Mouse (Mus musculus) heart, embryonic 12.5 days (tissue): Measurements from ENCODE around the gene Igfbp7. TPM values are rescaled to one million over a fixed set of nuclear protein-coding genes. Genes with fewer than 3 reads are reported as not detected.
A peak's percentile ranks its signal among the peaks of the same experiment; 100 is the strongest.

Experiments
- ATAC-seq: fragments of 200-750 bp; cut with Nextera tagmentation; 2 replicates; pipeline ENCODE4 v1.8.0; 2017; ENCODE audit warnings: moderate TSS enrichment, moderate library complexity; ENCODE audit not compliant: insufficient number of reproducible peaks, low FRiP score
- H3K27ac ChIP-seq: fragments of 300-500 bp; sonication (generic); 2 replicates; pipeline ENCODE4 v1.5.1; 2016; ENCODE audit warnings: mild to moderate bottlenecking, moderate library complexity; ENCODE audit not compliant: poor library complexity, severe bottlenecking
- H3K27me3 ChIP-seq: fragments of 300-500 bp; sonication (generic); replicated peaks from 2 replicates; pipeline ENCODE4 v1.6.1; 2016; ENCODE audit warnings: mild to moderate bottlenecking, moderate library complexity
- H3K36me3 ChIP-seq: fragments of 300-500 bp; sonication (generic); 2 replicates; pipeline ENCODE4 v1.6.1; 2016; ENCODE audit warnings: mild to moderate bottlenecking, moderate library complexity
- H3K4me1 ChIP-seq: fragments of 300-500 bp; sonication (generic); replicated peaks from 2 replicates; pipeline ENCODE4 v1.6.1; 2016; ENCODE audit warnings: mild to moderate bottlenecking
- H3K4me2 ChIP-seq: fragments of 300-500 bp; sonication (generic); 2 replicates; pipeline ENCODE4 v1.6.1; 2016; ENCODE audit warnings: mild to moderate bottlenecking, moderate library complexity
- H3K4me3 ChIP-seq: fragments of 300-500 bp; sonication (generic); 2 replicates; pipeline ENCODE4 v1.5.1; 2016; ENCODE audit warnings: mild to moderate bottlenecking
- H3K9ac ChIP-seq: fragments of 300-500 bp; sonication (generic); 2 replicates; pipeline ENCODE4 v1.6.1; 2016; ENCODE audit warnings: mild to moderate bottlenecking, moderate library complexity
- H3K9me3 ChIP-seq: fragments of 300-500 bp; sonication (generic); replicated peaks from 2 replicates; pipeline ENCODE4 v1.6.1; 2016; ENCODE audit warnings: mild to moderate bottlenecking, moderate library complexity
- WGBS: fragments of 180-500 bp; shearing (Covaris S2); methylation state at CpG from one replicate; pipeline ENCODE4 v1.1.7; 2016; 5-methylcytosine and 5-hydroxymethylcytosine counted together
- polyA plus RNA-seq: library from polyadenylated mRNA; unstranded; fragments of >200 nt; fragmentation: Nextera tagmentation; extraction: Ambion mirVana; gene quantifications from 2 replicates; pipeline ENCODE4 v1.2.1, GENCODE M21; 2016

The Igfbp7 gene
- polyA plus RNA-seq, 1 experiment from 2014 or later = 38.3 TPM

DNA sequence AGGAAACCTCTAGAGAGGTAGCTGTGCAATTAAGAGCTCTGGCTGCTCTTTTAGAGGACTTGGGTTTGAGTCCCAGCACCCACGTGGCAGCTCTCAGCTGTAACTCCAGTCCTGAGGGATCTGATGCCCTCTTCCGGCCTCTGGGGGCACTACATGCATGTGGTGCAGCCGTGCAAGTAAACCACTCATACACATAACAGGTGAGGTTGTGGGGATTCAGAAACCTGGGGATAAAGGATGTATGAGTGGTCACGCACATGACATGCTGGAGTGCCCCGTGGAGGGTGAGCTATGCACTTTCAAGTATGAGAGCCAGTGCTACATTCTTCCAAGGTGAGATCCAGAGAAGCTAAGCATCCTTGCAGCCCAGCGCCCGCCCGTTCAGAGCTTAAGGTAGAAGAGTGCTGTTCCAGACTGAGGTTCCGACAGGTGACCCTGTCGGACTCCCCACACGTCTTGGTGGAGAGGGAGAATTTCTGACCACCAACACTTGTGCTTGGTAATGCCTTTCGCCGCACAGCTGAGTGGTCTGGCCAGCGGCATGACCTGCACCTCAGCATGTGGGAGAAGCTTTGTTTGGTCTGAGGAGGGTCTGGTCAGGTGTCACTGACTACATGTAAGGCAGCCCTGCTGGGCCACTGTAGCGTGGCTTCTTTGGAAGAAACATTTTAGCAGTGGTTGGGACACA, 57.7 kb downstream of the Igfbp7 start:
- Histone ChIP-seq H3K9ac (no peak overlapping the region), H3K36me3 (peaks cover 55% of the 10 kb centered on the region), H3K27ac (no peak overlapping the region), H3K4me2 (no peak overlapping the region), H3K27me3 (no peaks in the 10 kb centered on the region), H3K4me1 (0 out of 2 replicates have a peak, but pooled peaks cover 3% of the 10 kb centered on the region), H3K4me3 (no peak overlapping the region), H3K9me3 (no peaks in the 10 kb centered on the region)
- 92% methylated on average over 15 of the region's 15 CpGs for WGBS
- ATAC-seq = no peak

DNA sequence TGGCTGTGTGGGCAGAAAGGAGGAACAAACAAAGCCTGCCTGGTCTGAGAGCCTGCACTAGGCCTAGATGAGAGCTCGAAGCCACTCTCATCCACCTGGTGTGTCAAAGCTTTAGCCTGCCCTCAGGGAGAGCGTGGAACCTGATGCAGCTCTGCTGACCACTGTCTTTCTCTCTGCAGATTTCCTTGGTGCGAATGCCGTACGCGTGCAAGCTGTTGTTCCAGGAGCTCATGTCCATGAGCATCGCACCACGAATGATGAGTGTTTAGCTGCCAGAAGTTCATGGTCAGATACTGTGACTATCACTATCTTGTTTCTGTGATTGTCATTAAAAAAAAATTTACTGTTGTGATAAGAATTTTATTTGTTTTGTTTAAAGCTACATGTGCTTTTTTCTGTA, 58.9 kb downstream of the Igfbp7 start:
- ATAC-seq = no peak
- H3K27ac ChIP-seq = no peak overlapping the region
- no peak overlapping the region for H3K9ac ChIP-seq
- H3K4me2 ChIP-seq = no peak overlapping the region
- no peaks in the 10 kb centered on the region for H3K4me1 ChIP-seq
- H3K27me3 ChIP-seq = no peaks in the 10 kb centered on the region
- H3K9me3 ChIP-seq = no peaks in the 10 kb centered on the region
- H3K36me3 ChIP-seq = peaks cover 62% of the 10 kb centered on the region
- WGBS = 96% methylated on average over 8 of the region's 8 CpGs
- no peak overlapping the region for H3K4me3 ChIP-seq

DNA sequence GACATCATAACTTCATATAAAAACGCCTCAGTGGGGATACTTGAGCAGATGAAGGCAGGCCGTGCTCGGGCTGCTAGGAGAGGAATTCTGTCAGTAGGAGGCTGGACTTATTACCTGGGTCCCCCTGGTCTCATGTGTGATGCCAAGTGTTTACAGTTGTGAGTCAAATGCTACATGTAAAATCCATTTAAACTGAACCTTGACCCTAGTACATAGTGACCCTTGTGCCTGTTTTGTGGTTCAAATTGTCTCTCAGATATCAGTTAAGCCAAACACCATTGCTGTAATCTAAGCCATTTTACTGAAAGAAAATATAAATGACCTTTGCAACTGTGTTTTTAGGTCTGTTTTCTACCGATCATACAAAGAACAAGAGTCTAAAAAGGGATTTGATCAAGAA, 67.8 kb downstream of the Igfbp7 start:
- H3K4me3 ChIP-seq = no peak overlapping the region
- no peaks in the 10 kb centered on the region for H3K4me1 ChIP-seq
- H3K27ac ChIP-seq = no peak overlapping the region
- whole genome bisulfite sequencing = 84% methylated on average over 4 of the region's 4 CpGs
- no peak overlapping the region for H3K9ac ChIP-seq
- H3K36me3 ChIP-seq = peaks cover 86% of the 10 kb centered on the region
- no peaks in the 10 kb centered on the region for H3K27me3 ChIP-seq
- no peak overlapping the region for H3K4me2 ChIP-seq
- no peaks in the 10 kb centered on the region for H3K9me3 ChIP-seq
- ATAC-seq = no peak

DNA sequence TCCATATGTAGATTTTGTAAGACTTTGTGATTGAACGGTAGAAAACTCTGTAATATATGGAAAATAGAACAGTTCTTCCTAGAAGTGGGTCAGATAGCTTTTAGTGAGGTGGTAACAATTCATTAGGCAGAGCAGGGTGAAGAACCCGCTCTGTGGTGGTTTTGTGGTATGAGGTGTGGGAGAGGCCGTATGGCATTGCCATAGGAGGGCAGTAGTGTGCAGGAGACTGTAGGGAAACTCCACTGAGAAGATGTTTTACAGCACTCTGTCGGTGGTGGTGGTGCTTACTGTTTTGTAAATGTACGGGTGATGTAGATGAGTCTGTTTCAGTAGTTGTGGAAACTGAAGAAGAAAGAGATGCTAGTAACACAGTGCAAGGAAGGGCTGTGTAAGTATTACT, 77.7 kb downstream of the Igfbp7 start:
- Histone ChIP-seq H3K9ac (no peak overlapping the region), H3K4me2 (no peak overlapping the region), H3K4me1 (no peaks in the 10 kb centered on the region), H3K4me3 (no peak overlapping the region), H3K36me3 (peaks cover 83% of the 10 kb centered on the region), H3K27ac (no peak overlapping the region), H3K9me3 (no peaks in the 10 kb centered on the region), H3K27me3 (no peaks in the 10 kb centered on the region)
- WGBS = 76% methylated on average over 5 of the region's 5 CpGs
- no peak for ATAC-seq

DNA sequence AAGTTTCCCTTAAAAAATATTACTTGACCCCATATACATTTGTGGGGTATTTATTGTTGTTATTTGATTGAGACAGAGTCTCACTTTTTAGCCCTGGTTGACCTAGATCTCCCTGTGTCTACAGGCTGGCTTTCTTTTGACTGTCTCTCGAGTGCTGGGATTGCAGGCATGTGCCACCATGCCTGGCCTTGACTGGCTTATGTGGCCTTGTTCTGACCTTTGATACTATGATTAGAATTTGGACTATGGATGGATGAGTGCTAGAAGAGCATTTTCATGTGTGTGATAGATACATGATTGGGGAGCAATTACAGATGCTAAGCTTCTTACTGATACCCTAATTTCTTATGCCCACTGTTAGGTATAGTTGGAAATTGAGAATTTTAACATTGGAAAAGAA, 82.9 kb downstream of the Igfbp7 start:
- H3K4me1 ChIP-seq = no peaks in the 10 kb centered on the region
- ATAC-seq = no peak
- WGBS = 74% methylated on average over 1 of the region's 1 CpGs
- H3K9ac ChIP-seq = no peak overlapping the region
- no peaks in the 10 kb centered on the region for H3K9me3 ChIP-seq
- H3K27me3 ChIP-seq = no peaks in the 10 kb centered on the region
- no peak overlapping the region for H3K27ac ChIP-seq
- no peak overlapping the region for H3K4me3 ChIP-seq
- no peak overlapping the region for H3K4me2 ChIP-seq
- peaks cover 88% of the 10 kb centered on the region for H3K36me3 ChIP-seq

- no peak overlapping the region for H3K4me3 ChIP-seq
- no peak overlapping the region for H3K27ac ChIP-seq
- H3K27me3 ChIP-seq = no peaks in the 10 kb centered on the region
- WGBS = 91% methylated on average over 6 of the region's 6 CpGs
- ATAC-seq = no peak
- H3K4me2 ChIP-seq = no peak overlapping the region
- H3K4me1 ChIP-seq = peaks cover 8% of the 10 kb centered on the region
- no peak overlapping the region for H3K9ac ChIP-seq
- peaks cover 59% of the 10 kb centered on the region for H3K36me3 ChIP-seq
- no peaks in the 10 kb centered on the region for H3K9me3 ChIP-seq
Measured at GRCm38 (mm10) chr5:77314986-77315385, 92.9 kb downstream of the Igfbp7 start.

DNA sequence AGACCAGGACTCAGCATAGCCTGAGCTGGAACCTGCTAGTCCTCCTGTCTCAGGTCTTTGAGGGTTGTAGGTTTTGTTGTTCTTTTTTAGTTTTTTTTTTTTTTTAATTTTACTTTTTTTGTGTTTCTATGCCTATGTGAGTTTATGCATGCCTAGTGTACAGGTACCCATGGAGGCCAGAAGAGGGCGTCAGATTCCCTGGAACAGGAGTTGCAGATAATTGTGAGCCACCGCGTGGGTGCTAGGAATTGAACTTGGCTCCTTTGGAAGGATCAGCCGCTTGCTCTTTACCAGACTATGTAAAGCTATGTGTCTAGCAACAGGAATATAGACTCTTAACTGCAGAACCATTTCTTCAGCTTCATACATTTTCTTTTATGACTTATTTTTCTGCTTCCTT, 93.6 kb downstream of the Igfbp7 start:
- Histone ChIP-seq H3K36me3 (peaks cover 56% of the 10 kb centered on the region), H3K9me3 (no peaks in the 10 kb centered on the region), H3K27ac (no peak overlapping the region), H3K4me2 (no peak overlapping the region), H3K4me1 (peaks cover 8% of the 10 kb centered on the region), H3K27me3 (no peaks in the 10 kb centered on the region), H3K9ac (no peak overlapping the region), H3K4me3 (no peak overlapping the region)
- ATAC-seq = no peak
- WGBS = 89% methylated on average over 4 of the region's 4 CpGs

- H3K4me2 ChIP-seq = peak within 1 kb of the TSS; percentile 94
- H3K27ac ChIP-seq = peak within 1 kb of the TSS; percentile 92
- no peaks in the 10 kb centered on the region for H3K27me3 ChIP-seq
- WGBS = under 1% methylated on average over 85 of the region's 85 CpGs
- H3K9ac ChIP-seq = peak within 1 kb of the TSS; percentile 85
- H3K36me3 ChIP-seq = peaks cover 41% of the 10 kb centered on the region
- peak within 1 kb of the TSS; percentile 86 for H3K4me3 ChIP-seq
- H3K9me3 ChIP-seq = no peaks in the 10 kb centered on the region
- ATAC-seq = peak; percentile 97
- peaks cover 21% of the 10 kb centered on the region for H3K4me1 ChIP-seq
Measured at GRCm38 (mm10) chr5:77309924-77310772, 97.7 kb downstream of the Igfbp7 start, which contains the start of the genes Noa1 and Polr2b. Gene Noa1 (minus strand): TSS chr5:77310084. Gene Polr2b (plus strand): TSS chr5:77310147.

- no peaks in the 10 kb centered on the region for H3K9me3 ChIP-seq
- H3K27ac ChIP-seq = no peak overlapping the region
- peak; percentile 46; the same call in 1 of the 2 replicates for ATAC-seq
- H3K9ac ChIP-seq = peak overlapping the region; percentile 84
- H3K4me2 ChIP-seq = peak overlapping the region; percentile 94
- peaks cover 41% of the 10 kb centered on the region for H3K36me3 ChIP-seq
- peak overlapping the region; percentile 86 for H3K4me3 ChIP-seq
- under 1% methylated on average over 76 of the region's 76 CpGs for WGBS
- no peaks in the 10 kb centered on the region for H3K27me3 ChIP-seq
- H3K4me1 ChIP-seq = peaks cover 21% of the 10 kb centered on the region
Measured at GRCm38 (mm10) chr5:77309051-77309906, 98.6 kb downstream of the Igfbp7 start.

DNA sequence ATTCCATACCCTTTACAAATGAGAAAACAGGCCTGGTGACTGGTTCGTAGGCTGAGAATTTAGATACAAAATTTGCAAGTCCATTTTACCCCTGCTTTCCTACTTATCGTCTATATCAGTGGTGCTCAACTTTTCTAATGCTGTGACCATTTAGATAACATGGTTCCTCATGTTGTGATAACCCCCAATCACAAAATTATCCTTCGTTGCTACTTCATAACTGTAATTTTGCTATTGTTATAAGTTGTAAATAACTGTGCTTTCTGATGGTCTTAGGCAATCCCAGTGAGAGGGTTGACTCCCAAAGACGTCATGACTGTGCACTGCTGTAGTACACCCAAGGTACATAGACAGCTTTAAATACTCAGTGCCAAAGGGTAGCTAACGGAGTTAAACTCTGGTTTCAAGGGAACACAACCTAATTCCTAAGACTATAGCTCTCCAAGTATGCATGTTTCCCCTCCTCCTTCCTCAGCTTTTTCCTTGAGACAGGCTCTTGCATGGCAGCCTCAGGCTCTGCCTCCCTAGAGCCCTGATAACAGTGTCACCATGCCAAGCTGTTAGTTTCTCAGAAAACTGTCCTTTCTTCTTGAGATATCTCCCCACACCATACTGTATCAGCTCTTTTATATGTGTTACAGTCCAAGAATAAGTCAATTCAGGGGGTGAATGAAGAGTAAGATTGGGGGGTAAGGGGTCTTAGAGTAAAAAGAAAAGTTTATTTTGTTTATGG, 99.9 kb downstream of the Igfbp7 start:
- Histone ChIP-seq H3K9ac (peak overlapping the region; percentile 84; the same call in 1 of the 2 replicates), H3K27ac (no peak overlapping the region), H3K4me1 (peaks cover 21% of the 10 kb centered on the region), H3K27me3 (no peaks in the 10 kb centered on the region), H3K36me3 (peaks cover 36% of the 10 kb centered on the region), H3K4me2 (peak overlapping the region; percentile 94), H3K9me3 (no peaks in the 10 kb centered on the region), H3K4me3 (peak overlapping the region; percentile 86)
- WGBS = 77% methylated on average over 5 of the region's 5 CpGs
- ATAC-seq = no peak
